Mouse (Mus musculus) embryonic facial prominence, embryonic 13.5 days (tissue): Measurements from ENCODE around the gene Dhrs1. TPM values are rescaled to one million over a fixed set of nuclear protein-coding genes. Genes with fewer than 3 reads are reported as not detected.

Source experiments
- ATAC-seq: fragments of 200-750 bp; cut with Nextera tagmentation; 2 replicates; pipeline ENCODE4 v1.8.0; 2017; ENCODE audit warnings: low read depth; ENCODE audit not compliant: insufficient number of reproducible peaks, insufficient read depth, low FRiP score, low TSS enrichment
- H3K27ac ChIP-seq: fragments of 300-500 bp; sonication (generic); 2 replicates; pipeline ENCODE4 v1.5.1; 2015; ENCODE audit warnings: moderate library complexity, mild to moderate bottlenecking, inconsistent platforms
- H3K27me3 ChIP-seq: fragments of 300-500 bp; sonication (generic); 2 replicates; pipeline ENCODE4 v1.6.1; 2015; ENCODE audit warnings: mild to moderate bottlenecking, inconsistent platforms
- H3K36me3 ChIP-seq: fragments of 300-500 bp; sonication (generic); 2 replicates; pipeline ENCODE4 v1.6.1; 2015; ENCODE audit warnings: mild to moderate bottlenecking, inconsistent platforms
- H3K4me1 ChIP-seq: fragments of 300-500 bp; sonication (generic); 2 replicates; pipeline ENCODE4 v1.6.1; 2015; ENCODE audit warnings: inconsistent platforms
- H3K4me2 ChIP-seq: fragments of 300-500 bp; sonication (generic); 2 replicates; pipeline ENCODE4 v1.6.1; 2015; ENCODE audit warnings: moderate library complexity, mild to moderate bottlenecking, inconsistent platforms
- H3K4me3 ChIP-seq: fragments of 300-500 bp; sonication (generic); 2 replicates; pipeline ENCODE4 v1.5.1; 2015; ENCODE audit warnings: mild to moderate bottlenecking, inconsistent platforms
- H3K9ac ChIP-seq: fragments of 300-500 bp; sonication (generic); 2 replicates; pipeline ENCODE4 v1.6.1; 2015; ENCODE audit warnings: mild to moderate bottlenecking, inconsistent platforms
- H3K9me3 ChIP-seq: fragments of 300-500 bp; sonication (generic); 2 replicates; pipeline ENCODE4 v1.6.1; 2016; ENCODE audit warnings: inconsistent platforms
- WGBS: fragments of 180-500 bp; shearing (Covaris S2); methylation state at CpG from one replicate; pipeline ENCODE4 v1.1.7; 2015; ENCODE audit warnings: mixed read lengths; 5-methylcytosine and 5-hydroxymethylcytosine counted together
- polyA plus RNA-seq: library from polyadenylated mRNA; unstranded; fragments of >200 nt; fragmentation: Nextera tagmentation; extraction: Ambion mirVana; gene quantifications from 2 replicates; pipeline ENCODE4 v1.2.1, GENCODE M21; 2015

The Dhrs1 gene
- polyA plus RNA-seq, 1 experiment from 2014 or later: 84.5 TPM

DNA sequence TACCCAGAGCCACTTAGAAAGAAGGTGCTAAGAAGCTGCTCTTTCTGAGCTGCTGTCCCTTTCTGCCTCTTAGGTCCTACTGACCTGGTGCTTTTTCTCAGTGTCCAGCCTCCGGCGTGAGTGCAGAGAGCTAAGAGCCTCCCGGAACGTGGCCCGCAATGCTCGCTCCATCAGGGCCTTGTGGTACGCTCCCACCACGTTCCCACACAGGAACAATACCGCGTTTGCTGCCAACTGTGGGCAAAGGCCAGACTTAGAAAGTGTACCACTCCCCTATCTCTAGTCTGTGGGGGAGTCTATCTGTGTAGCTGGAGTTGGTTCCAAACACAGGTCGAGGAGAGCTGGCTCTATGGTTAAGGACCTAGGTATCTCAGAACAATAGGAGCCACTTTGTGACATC is 35.2 kb upstream of the Dhrs1 start:
- H3K9me3 ChIP-seq: no peaks in the 10 kb centered on the region
- peaks cover 31% of the 10 kb centered on the region for H3K4me1 ChIP-seq
- H3K9ac ChIP-seq: peak overlapping the region; percentile 23; the same call in 1 of the 2 replicates
- H3K27me3 ChIP-seq: peaks cover 30% of the 10 kb centered on the region
- H3K4me2 ChIP-seq: peak overlapping the region; percentile 87
- no peak for ATAC-seq
- H3K27ac ChIP-seq: no peak overlapping the region
- H3K4me3 ChIP-seq: no peak overlapping the region
- WGBS: 82% methylated on average over 11 of the region's 11 CpGs
- H3K36me3 ChIP-seq: peaks cover 27% of the 10 kb centered on the region

- Histone ChIP-seq H3K4me2 (no peak overlapping the region), H3K9ac (no peak overlapping the region), H3K9me3 (no peaks in the 10 kb centered on the region), H3K27me3 (peaks cover 19% of the 10 kb centered on the region), H3K4me1 (peaks cover 31% of the 10 kb centered on the region), H3K36me3 (peaks cover 27% of the 10 kb centered on the region), H3K4me3 (no peak overlapping the region), H3K27ac (no peak overlapping the region)
- no peak for ATAC-seq
- 60% methylated on average over 16 of the region's 16 CpGs for WGBS
These were observed 34.2 kb upstream of the Dhrs1 start for GRCm38 (mm10) chr14:55779656-55780055.

GRCm38 (mm10) chr14:55778686-55779085 is 33.2 kb upstream of the Dhrs1 start:
- Histone ChIP-seq H3K4me3 (no peak overlapping the region), H3K27ac (no peak overlapping the region), H3K4me1 (peaks cover 25% of the 10 kb centered on the region), H3K9ac (no peak overlapping the region), H3K4me2 (no peak overlapping the region), H3K36me3 (peaks cover 27% of the 10 kb centered on the region), H3K9me3 (no peaks in the 10 kb centered on the region), H3K27me3 (peaks cover 10% of the 10 kb centered on the region)
- 89% methylated on average over 15 of the region's 15 CpGs for WGBS
- no peak for ATAC-seq

DNA sequence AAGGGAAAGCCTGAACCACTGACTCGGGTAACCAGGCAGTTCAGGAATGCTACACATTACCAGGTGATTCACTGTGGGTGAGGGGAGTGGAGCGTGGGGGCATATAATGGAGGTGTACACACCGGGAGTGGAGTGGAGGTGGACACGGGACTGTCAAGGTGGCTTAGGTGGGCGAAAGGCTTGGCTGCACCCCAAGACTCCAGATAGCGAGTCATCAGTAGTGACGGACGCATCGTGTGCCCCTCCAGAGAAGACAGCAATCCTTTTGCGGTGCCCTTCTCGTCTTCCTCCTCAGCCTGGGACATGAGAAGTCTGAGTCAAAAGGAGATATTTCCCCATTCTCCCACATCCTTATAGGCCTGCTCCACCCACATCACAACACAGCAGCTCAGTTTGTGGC is 32.3 kb upstream of the Dhrs1 start:
- Histone ChIP-seq H3K27ac (no peak overlapping the region), H3K4me3 (no peak overlapping the region), H3K4me2 (no peak overlapping the region), H3K9ac (no peak overlapping the region), H3K4me1 (peaks cover 22% of the 10 kb centered on the region), H3K27me3 (peaks cover 12% of the 10 kb centered on the region; the same call in 1 of the 2 replicates), H3K36me3 (peaks cover 27% of the 10 kb centered on the region), H3K9me3 (no peaks in the 10 kb centered on the region)
- 90% methylated on average over 11 of the region's 11 CpGs for WGBS
- no peak for ATAC-seq

GRCm38 (mm10) chr14:55777176-55777575 is 31.7 kb upstream of the Dhrs1 start:
- no peak overlapping the region for H3K9ac ChIP-seq
- H3K4me2 ChIP-seq: no peak overlapping the region
- no peaks in the 10 kb centered on the region for H3K9me3 ChIP-seq
- no peak overlapping the region for H3K27ac ChIP-seq
- H3K27me3 ChIP-seq: peaks cover 6% of the 10 kb centered on the region; the same call in 1 of the 2 replicates
- H3K4me1 ChIP-seq: peaks cover 16% of the 10 kb centered on the region
- 50% methylated on average over 3 of the region's 3 CpGs for WGBS
- peaks cover 27% of the 10 kb centered on the region for H3K36me3 ChIP-seq
- H3K4me3 ChIP-seq: no peak overlapping the region
- ATAC-seq: no peak

- no peak overlapping the region for H3K9ac ChIP-seq
- H3K27me3 ChIP-seq: 0 out of 2 replicates have a peak, but pooled peaks cover 5% of the 10 kb centered on the region
- no peak overlapping the region for H3K27ac ChIP-seq
- no peak overlapping the region for H3K4me2 ChIP-seq
- H3K9me3 ChIP-seq: no peaks in the 10 kb centered on the region
- H3K4me1 ChIP-seq: peaks cover 11% of the 10 kb centered on the region
- H3K4me3 ChIP-seq: no peak overlapping the region
- ATAC-seq: no peak
- WGBS: 52% methylated on average over 7 of the region's 7 CpGs
- peaks cover 27% of the 10 kb centered on the region for H3K36me3 ChIP-seq
These were observed 31.2 kb upstream of the Dhrs1 start for GRCm38 (mm10) chr14:55776711-55777110.

GRCm38 (mm10) chr14:55769087-55769703 is 23.7 kb upstream of the Dhrs1 start:
- no peak overlapping the region for H3K4me3 ChIP-seq
- peaks cover 5% of the 10 kb centered on the region; the same call in 1 of the 2 replicates for H3K36me3 ChIP-seq
- no peak overlapping the region for H3K9ac ChIP-seq
- H3K27me3 ChIP-seq: peaks cover 61% of the 10 kb centered on the region
- H3K4me1 ChIP-seq: peaks cover 5% of the 10 kb centered on the region; the same call in 1 of the 2 replicates
- WGBS: 78% methylated on average over 16 of the region's 16 CpGs
- no peaks in the 10 kb centered on the region for H3K9me3 ChIP-seq
- ATAC-seq: no peak
- H3K27ac ChIP-seq: no peak overlapping the region
- no peak overlapping the region for H3K4me2 ChIP-seq

DNA sequence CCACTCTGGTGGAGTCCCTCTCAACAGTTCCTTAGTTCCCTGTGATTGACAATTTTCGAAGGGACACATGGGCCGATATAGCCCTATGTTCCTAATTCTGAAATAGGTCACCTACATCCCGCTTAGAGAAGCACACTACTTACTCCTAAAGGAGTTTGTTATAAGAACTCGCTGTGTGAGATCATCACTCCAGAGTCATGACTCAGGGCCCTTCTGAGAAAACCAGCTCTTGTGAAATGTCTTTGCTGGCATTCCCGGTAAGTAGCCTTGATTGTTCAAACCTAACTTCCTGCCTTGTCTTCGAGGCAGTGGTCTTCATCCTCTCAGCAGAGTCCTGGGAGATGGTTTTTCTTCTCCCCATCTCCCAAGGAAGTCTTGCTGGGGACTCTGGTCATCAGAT is 23.1 kb upstream of the Dhrs1 start:
- H3K36me3 ChIP-seq: peaks cover 5% of the 10 kb centered on the region; the same call in 1 of the 2 replicates
- H3K27me3 ChIP-seq: peaks cover 66% of the 10 kb centered on the region
- ATAC-seq: no peak
- no peak overlapping the region for H3K27ac ChIP-seq
- peak overlapping the region; percentile 85; the same call in 1 of the 2 replicates for H3K4me2 ChIP-seq
- no peaks in the 10 kb centered on the region for H3K9me3 ChIP-seq
- no peak overlapping the region for H3K9ac ChIP-seq
- H3K4me1 ChIP-seq: peaks cover 5% of the 10 kb centered on the region; the same call in 1 of the 2 replicates
- H3K4me3 ChIP-seq: no peak overlapping the region
- 84% methylated on average over 6 of the region's 6 CpGs for WGBS

GRCm38 (mm10) chr14:55767519-55768414 is 22.3 kb upstream of the Dhrs1 start:
- Histone ChIP-seq H3K9me3 (no peaks in the 10 kb centered on the region), H3K36me3 (peaks cover 5% of the 10 kb centered on the region; the same call in 1 of the 2 replicates), H3K4me3 (peak overlapping the region; percentile 46), H3K9ac (peak overlapping the region; percentile 77), H3K4me2 (peak overlapping the region; percentile 85), H3K4me1 (peaks cover 11% of the 10 kb centered on the region), H3K27me3 (peaks cover 70% of the 10 kb centered on the region), H3K27ac (no peak overlapping the region)
- 10% methylated on average over 52 of the region's 52 CpGs for WGBS
- ATAC-seq: peak; percentile 44

GRCm38 (mm10) chr14:55765696-55766095 is 20.2 kb upstream of the Dhrs1 start, which contains the start of gene Ltb4r1:
TSS of gene Ltb4r1 (plus strand) at chr14:55765962.
- no peak for ATAC-seq
- peaks cover 89% of the 10 kb centered on the region for H3K27me3 ChIP-seq

DNA sequence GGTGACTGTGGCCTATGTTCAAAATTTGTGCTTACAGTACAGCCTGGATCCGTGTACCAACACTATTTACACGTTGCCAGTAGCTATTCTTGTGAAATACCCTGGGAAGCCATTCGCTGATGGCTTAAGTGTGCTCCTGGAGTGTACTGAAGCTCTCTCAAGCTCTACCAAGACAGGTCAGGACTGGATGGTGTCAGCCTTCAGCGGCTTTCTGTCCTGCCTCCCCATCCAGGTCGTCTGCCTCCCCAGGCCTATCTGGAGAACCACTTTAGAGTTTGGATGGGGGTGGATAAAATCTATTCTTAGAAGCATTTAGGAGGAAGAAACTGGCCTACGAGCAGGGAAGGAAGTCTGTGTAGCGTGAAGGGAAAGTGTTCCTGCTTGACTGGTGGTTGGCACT is 17.7 kb upstream of the Dhrs1 start:
- peak overlapping the region; percentile 79 for H3K9ac ChIP-seq
- 59% methylated on average over 7 of the region's 7 CpGs for WGBS

More at GRCm38 (mm10) chr14:55765696-55766095, 20.2 kb upstream of the Dhrs1 start, which contains the start of gene Ltb4r1:
- no peaks in the 10 kb centered on the region for H3K9me3 ChIP-seq
- no peak within 1 kb of the TSS for H3K4me2 ChIP-seq
- H3K4me1 ChIP-seq: peaks cover 22% of the 10 kb centered on the region
- no peak within 1 kb of the TSS for H3K27ac ChIP-seq
- H3K9ac ChIP-seq: no peak within 1 kb of the TSS
- peaks cover 5% of the 10 kb centered on the region; the same call in 1 of the 2 replicates for H3K36me3 ChIP-seq
- WGBS: 64% methylated on average over 4 of the region's 4 CpGs
- no peak within 1 kb of the TSS for H3K4me3 ChIP-seq

More for the DNA sequence above, 17.7 kb upstream of the Dhrs1 start:
- Histone ChIP-seq H3K27me3 (peaks cover 74% of the 10 kb centered on the region), H3K9me3 (no peaks in the 10 kb centered on the region), H3K4me3 (peak overlapping the region; percentile 58; the same call in 1 of the 2 replicates), H3K4me1 (peaks cover 24% of the 10 kb centered on the region), H3K27ac (no peak overlapping the region), H3K4me2 (peak overlapping the region; percentile 93), H3K36me3 (no peaks in the 10 kb centered on the region)
- no peak for ATAC-seq
